Mouse (Mus musculus) intestine, embryonic 16.5 days (tissue): ENCODE measurements around the gene Wdr90. TPM values are rescaled to one million over a fixed set of nuclear protein-coding genes. Genes with fewer than 3 reads are reported as not detected.

Experiments used
- ATAC-seq: fragments of 200-750 bp; cut with Nextera tagmentation; 2 replicates; pipeline ENCODE4 v1.8.0; 2017; ENCODE audit warnings: moderate TSS enrichment, moderate library complexity
- H3K27ac ChIP-seq: fragments of 300-500 bp; sonication (generic); 2 replicates; pipeline ENCODE4 v1.5.1; 2014; ENCODE audit warnings: mild to moderate bottlenecking, low read length
- H3K27me3 ChIP-seq: fragments of 300-500 bp; sonication (generic); replicated peaks from 2 replicates; pipeline ENCODE4 v1.6.1; 2014; ENCODE audit warnings: low read length, control low read depth, mixed read lengths; ENCODE audit not compliant: control insufficient read depth, insufficient read depth
- H3K36me3 ChIP-seq: fragments of 300-500 bp; sonication (generic); 2 replicates; pipeline ENCODE4 v1.6.1; 2014; ENCODE audit warnings: low read length, control low read depth; ENCODE audit not compliant: control insufficient read depth, insufficient read depth
- H3K4me1 ChIP-seq: fragments of 300-500 bp; sonication (generic); 2 replicates; pipeline ENCODE4 v1.6.1; 2014; ENCODE audit warnings: low read length, control low read depth, mixed read lengths; ENCODE audit not compliant: control insufficient read depth, insufficient read depth
- H3K4me2 ChIP-seq: fragments of 300-500 bp; sonication (generic); 2 replicates; pipeline ENCODE4 v1.6.1; 2014; ENCODE audit warnings: low read depth, low read length, control low read depth
- H3K4me3 ChIP-seq: fragments of 300-500 bp; sonication (generic); 2 replicates; pipeline ENCODE4 v1.5.1; 2014; ENCODE audit warnings: mild to moderate bottlenecking, low read length
- H3K9ac ChIP-seq: fragments of 300-500 bp; sonication (generic); 2 replicates; pipeline ENCODE4 v1.6.1; 2014; ENCODE audit warnings: low read depth, low read length
- H3K9me3 ChIP-seq: fragments of 300-500 bp; sonication (generic); 2 replicates; pipeline ENCODE4 v1.6.1; 2016; ENCODE audit warnings: low read length, control low read depth; ENCODE audit not compliant: control insufficient read depth
- WGBS: fragments of 180-500 bp; shearing (Covaris S2); extraction: QIAGEN DNeasy Blood & Tissue Kit; methylation state at CpG from one replicate; pipeline ENCODE4 v1.1.7; 2014; 5-methylcytosine and 5-hydroxymethylcytosine counted together
- polyA plus RNA-seq: library from polyadenylated mRNA; unstranded; fragments of >200 nt; fragmentation: Nextera tagmentation; extraction: Ambion mirVana; gene quantifications from 2 replicates; pipeline ENCODE4 v1.2.1, GENCODE M21; 2015

Gene Wdr90
- polyA plus RNA-seq, 1 experiment from 2014 or later = 11.3 TPM

GRCm38 (mm10) chr17:25886806-25887205 is 25.5 kb upstream of the Wdr90 start:
- no peak overlapping the region for H3K4me2 ChIP-seq
- H3K9me3 ChIP-seq = no peaks in the 10 kb centered on the region
- no peak overlapping the region for H3K9ac ChIP-seq
- H3K27me3 ChIP-seq = no peaks in the 10 kb centered on the region
- no peak for ATAC-seq
- no peak overlapping the region for H3K4me3 ChIP-seq
- H3K4me1 ChIP-seq = no peaks in the 10 kb centered on the region
- H3K27ac ChIP-seq = no peak overlapping the region
- H3K36me3 ChIP-seq = peaks cover 6% of the 10 kb centered on the region; the same call in 1 of the 2 replicates

- Histone ChIP-seq H3K9ac (no peak overlapping the region), H3K36me3 (peaks cover 6% of the 10 kb centered on the region; the same call in 1 of the 2 replicates), H3K4me2 (no peak overlapping the region), H3K4me3 (no peak overlapping the region), H3K27me3 (no peaks in the 10 kb centered on the region), H3K27ac (no peak overlapping the region), H3K4me1 (no peaks in the 10 kb centered on the region), H3K9me3 (no peaks in the 10 kb centered on the region)
- WGBS = 64% methylated on average over 4 of the region's 4 CpGs
- no peak for ATAC-seq
Measured at GRCm38 (mm10) chr17:25885636-25886035, 24.3 kb upstream of the Wdr90 start.

GRCm38 (mm10) chr17:25883824-25884223 is 22.5 kb upstream of the Wdr90 start:
- H3K36me3 ChIP-seq = peaks cover 6% of the 10 kb centered on the region; the same call in 1 of the 2 replicates
- H3K9ac ChIP-seq = no peak overlapping the region
- H3K9me3 ChIP-seq = no peaks in the 10 kb centered on the region
- no peak overlapping the region for H3K4me3 ChIP-seq
- no peaks in the 10 kb centered on the region for H3K27me3 ChIP-seq
- H3K4me2 ChIP-seq = no peak overlapping the region
- no peaks in the 10 kb centered on the region for H3K4me1 ChIP-seq
- 90% methylated on average over 3 of the region's 3 CpGs for WGBS
- ATAC-seq = no peak
- no peak overlapping the region for H3K27ac ChIP-seq

GRCm38 (mm10) chr17:25883268-25883667 is 22.0 kb upstream of the Wdr90 start:
- H3K9ac ChIP-seq = no peak overlapping the region
- H3K27me3 ChIP-seq = no peaks in the 10 kb centered on the region
- ATAC-seq = no peak
- H3K4me3 ChIP-seq = no peak overlapping the region
- no peak overlapping the region for H3K27ac ChIP-seq
- WGBS = 85% methylated on average over 8 of the region's 8 CpGs
- H3K4me1 ChIP-seq = no peaks in the 10 kb centered on the region
- no peaks in the 10 kb centered on the region for H3K9me3 ChIP-seq
- peaks cover 8% of the 10 kb centered on the region; the same call in 1 of the 2 replicates for H3K36me3 ChIP-seq
- no peak overlapping the region for H3K4me2 ChIP-seq

- H3K9ac ChIP-seq = no peak overlapping the region
- H3K4me2 ChIP-seq = no peak overlapping the region
- WGBS = 46% methylated on average over 5 of the region's 5 CpGs
- no peak for ATAC-seq
- H3K4me1 ChIP-seq = no peaks in the 10 kb centered on the region
- no peaks in the 10 kb centered on the region for H3K27me3 ChIP-seq
- H3K4me3 ChIP-seq = no peak overlapping the region
- no peak overlapping the region for H3K27ac ChIP-seq
- peaks cover 14% of the 10 kb centered on the region; the same call in 1 of the 2 replicates for H3K36me3 ChIP-seq
- H3K9me3 ChIP-seq = no peaks in the 10 kb centered on the region
Measured at GRCm38 (mm10) chr17:25882306-25882705, 21.0 kb upstream of the Wdr90 start.

GRCm38 (mm10) chr17:25881691-25882090 is 20.4 kb upstream of the Wdr90 start:
- no peak for ATAC-seq
- Histone ChIP-seq H3K9me3 (no peaks in the 10 kb centered on the region), H3K4me2 (no peak overlapping the region), H3K36me3 (peaks cover 14% of the 10 kb centered on the region; the same call in 1 of the 2 replicates), H3K27ac (no peak overlapping the region), H3K4me1 (peaks cover 4% of the 10 kb centered on the region; the same call in 1 of the 2 replicates), H3K4me3 (no peak overlapping the region), H3K9ac (no peak overlapping the region), H3K27me3 (no peaks in the 10 kb centered on the region)
- WGBS = 40% methylated on average over 4 of the region's 4 CpGs

- Histone ChIP-seq H3K27ac (no peak overlapping the region), H3K4me3 (no peak overlapping the region), H3K36me3 (peaks cover 14% of the 10 kb centered on the region; the same call in 1 of the 2 replicates), H3K9ac (no peak overlapping the region), H3K4me1 (peaks cover 10% of the 10 kb centered on the region), H3K27me3 (no peaks in the 10 kb centered on the region), H3K9me3 (no peaks in the 10 kb centered on the region), H3K4me2 (no peak overlapping the region)
- ATAC-seq = no peak
- 22% methylated on average over 5 of the region's 5 CpGs for WGBS
Measured at GRCm38 (mm10) chr17:25880913-25881641, 19.8 kb upstream of the Wdr90 start.

- Histone ChIP-seq H3K4me1 (peaks cover 13% of the 10 kb centered on the region), H3K36me3 (peaks cover 14% of the 10 kb centered on the region; the same call in 1 of the 2 replicates), H3K4me2 (no peak within 1 kb of the TSS), H3K27ac (no peak within 1 kb of the TSS), H3K4me3 (no peak within 1 kb of the TSS), H3K27me3 (no peaks in the 10 kb centered on the region), H3K9me3 (no peaks in the 10 kb centered on the region), H3K9ac (no peak within 1 kb of the TSS)
- ATAC-seq = no peak
- 39% methylated on average over 5 of the region's 5 CpGs for WGBS
Measured at GRCm38 (mm10) chr17:25880196-25880910, 19.1 kb upstream of the Wdr90 start, which contains the start of gene Wfikkn1. Wfikkn1 (minus strand) TSS chr17:25880858.

- Histone ChIP-seq H3K9ac (no peak overlapping the region), H3K36me3 (peaks cover 14% of the 10 kb centered on the region; the same call in 1 of the 2 replicates), H3K27me3 (no peaks in the 10 kb centered on the region), H3K27ac (no peak overlapping the region), H3K9me3 (no peaks in the 10 kb centered on the region), H3K4me1 (peaks cover 13% of the 10 kb centered on the region), H3K4me2 (no peak overlapping the region), H3K4me3 (no peak overlapping the region)
- no peak for ATAC-seq
- 75% methylated on average over 8 of the region's 8 CpGs for WGBS
Measured at GRCm38 (mm10) chr17:25879750-25880149, 18.4 kb upstream of the Wdr90 start.
